15 mouse cellular contexts compared by ENCODE assay signal in genomic region chr16:65559591-65559990, GRCm38 (mm10). TPM values are rescaled to one million over a fixed set of nuclear protein-coding genes. Genes with fewer than 3 reads are reported as not detected.
DNase-seq lines count a peak whose midpoint lies in the region; ATAC-seq and TF ChIP-seq lines count a peak whose summit lies in the region.
"Had no signal": no experiment of that assay in that cellular context is flagged by ENCODE, and none has a peak within 500 bp of the region (broad histone marks: within the 10 kb centered on the region; RNA-seq: fewer than 3 reads in every experiment).

No protein-coding gene starts in this region.

- DNase-seq in liver, postnatal 0 days = no peak
- no peak for DNase-seq in liver, embryonic 11.5 days (ENCODE audit: low spot score)
- peak; percentile 15 for DNase-seq in lung, adult 2 months
- DNase-seq in stomach, postnatal 0 days (ENCODE audit: low spot score) = peak; percentile 29
- no peak for DNase-seq in embryo, embryonic 10 days (ENCODE audit: low spot score)
- no peak for DNase-seq in limb, embryonic 10.5 days (ENCODE audit: low spot score)
- DNase-seq: liver, embryonic 13.5 days; thymus, postnatal 36 days had no signal

- no peak for TF ChIP-seq CTCF in liver, postnatal 0 days (IDR thresholded peaks at IDR 0.05; ENCODE audit: low read depth)
- TF ChIP-seq CTCF in lung, adult 2 months (IDR thresholded peaks at IDR 0.05; ENCODE audit: insufficient read depth, low read length) = no peak
- no peak for TF ChIP-seq CTCF in stomach, postnatal 0 days (IDR thresholded peaks at IDR 0.05; ENCODE audit: low read depth)

- no peaks in the 10 kb centered on the region for H3K9me3 ChIP-seq in liver, postnatal 0 days (ENCODE audit: low read length)
- H3K9me3 ChIP-seq in liver, embryonic 11.5 days (ENCODE audit: control insufficient read depth, low read length) = no peaks in the 10 kb centered on the region
- H3K9me3 ChIP-seq in intestine, embryonic 16.5 days (ENCODE audit: control insufficient read depth, low read length) = no peaks in the 10 kb centered on the region
- no peaks in the 10 kb centered on the region for H3K9me3 ChIP-seq in stomach, postnatal 0 days (ENCODE audit: control insufficient read depth, low read length)
- no peaks in the 10 kb centered on the region for H3K9me3 ChIP-seq in limb, embryonic 10.5 days (replicated peaks)
- H3K9me3 ChIP-seq: liver, embryonic 13.5 days; midbrain, embryonic 15.5 days had no signal

- TF ChIP-seq EP300 in liver, postnatal 0 days (IDR thresholded peaks at IDR 0.05; ENCODE audit: low read depth) = no peak
- TF ChIP-seq EP300 in stomach, postnatal 0 days (optimal IDR thresholded peaks at IDR 0.05) = no peak

- ATAC-seq in liver, postnatal 0 days = peak; percentile 24; the same call in 1 of the 2 replicates
- ATAC-seq in liver, embryonic 11.5 days (replicated peaks; ENCODE audit: low FRiP score) = no peak
- ATAC-seq in intestine, embryonic 16.5 days = peak; percentile 73
- ATAC-seq in stomach, postnatal 0 days (ENCODE audit: low FRiP score, low TSS enrichment) = peak; percentile 76
- no peak for ATAC-seq in monocyte, adult 5-6 weeks (replicated peaks; ENCODE audit: insufficient number of reproducible peaks, low FRiP score, low TSS enrichment, poor library complexity, severe bottlenecking)
- ATAC-seq: CD4-positive, CD25-positive, alpha-beta regulatory T cell, adult 4 months; midbrain, embryonic 15.5 days had no signal

- TF ChIP-seq POLR2A in lung, adult 2 months (IDR thresholded peaks at IDR 0.05; ENCODE audit: borderline replicate concordance, extremely low read depth, low read depth, low read length) = no peak

- WGBS in liver, postnatal 0 days (ENCODE audit: insufficient replicate concordance) = 46% methylated on average over 2 of the region's 2 CpGs
- WGBS in liver, embryonic 11.5 days = 90% methylated on average over 2 of the region's 2 CpGs
- 64% methylated on average over 2 of the region's 2 CpGs for WGBS in intestine, embryonic 16.5 days
- WGBS in lung, adult 2 months = 64% methylated on average over 2 of the region's 2 CpGs
- WGBS in stomach, postnatal 0 days = 63% methylated on average over 2 of the region's 2 CpGs
- 91% methylated on average over 2 of the region's 2 CpGs for WGBS in limb, embryonic 10.5 days

- H3K4me1 ChIP-seq in liver, postnatal 0 days (ENCODE audit: insufficient read depth) = peaks cover 13% of the 10 kb centered on the region
- peaks cover 6% of the 10 kb centered on the region for H3K4me1 ChIP-seq in liver, embryonic 11.5 days (replicated peaks; ENCODE audit: control insufficient read depth, insufficient read depth, low read length)
- peaks cover 14% of the 10 kb centered on the region for H3K4me1 ChIP-seq in intestine, embryonic 16.5 days (ENCODE audit: control insufficient read depth, insufficient read depth, low read length)
- peaks cover 10% of the 10 kb centered on the region for H3K4me1 ChIP-seq in lung, adult 2 months (ENCODE audit: control insufficient read depth, insufficient read depth, low read length)
- no peaks in the 10 kb centered on the region for H3K4me1 ChIP-seq in stomach, postnatal 0 days (replicated peaks; ENCODE audit: control insufficient read depth, insufficient read depth)
- peaks cover 16% of the 10 kb centered on the region for H3K4me1 ChIP-seq in limb, embryonic 10.5 days

- H3K27ac ChIP-seq in liver, postnatal 0 days (ENCODE audit: low read depth) = no peak overlapping the region
- H3K27ac ChIP-seq in liver, embryonic 11.5 days (ENCODE audit: low read depth, low read length) = no peak overlapping the region
- H3K27ac ChIP-seq in intestine, embryonic 16.5 days (ENCODE audit: low read length) = peak overlapping the region; percentile 68
- H3K27ac ChIP-seq in stomach, postnatal 0 days (replicated peaks) = 0 out of 2 replicates have a peak overlapping the region, but pooled peaks have one; percentile 46
- H3K27ac ChIP-seq in limb, embryonic 10.5 days = no peak overlapping the region
- H3K27ac ChIP-seq: liver, embryonic 13.5 days; midbrain, embryonic 15.5 days had no signal

- H3K4me3 ChIP-seq in liver, postnatal 0 days (ENCODE audit: low read depth, low read length) = no peak overlapping the region
- no peak overlapping the region for H3K4me3 ChIP-seq in liver, embryonic 11.5 days (ENCODE audit: low read depth, low read length)
- no peak overlapping the region for H3K4me3 ChIP-seq in intestine, embryonic 16.5 days (ENCODE audit: low read length)
- H3K4me3 ChIP-seq in lung, adult 2 months (replicated peaks; ENCODE audit: extremely low read depth, low read depth, low read length) = no peak overlapping the region
- H3K4me3 ChIP-seq in stomach, postnatal 0 days (ENCODE audit: low read depth, low read length) = no peak overlapping the region
- H3K4me3 ChIP-seq in limb, embryonic 10.5 days = no peak overlapping the region
- H3K4me3 ChIP-seq: liver, embryonic 13.5 days; midbrain, embryonic 15.5 days had no signal

- H3K36me3 ChIP-seq in liver, postnatal 0 days (replicated peaks; ENCODE audit: insufficient read depth, low read length) = no peaks in the 10 kb centered on the region
- 0 out of 2 replicates have a peak, but pooled peaks cover 3% of the 10 kb centered on the region for H3K36me3 ChIP-seq in liver, embryonic 11.5 days (ENCODE audit: control insufficient read depth, insufficient read depth, low read length)
- no peaks in the 10 kb centered on the region for H3K36me3 ChIP-seq in intestine, embryonic 16.5 days (ENCODE audit: control insufficient read depth, insufficient read depth, low read length)
- no peaks in the 10 kb centered on the region for H3K36me3 ChIP-seq in stomach, postnatal 0 days (ENCODE audit: control insufficient read depth, insufficient read depth, low read length)
- H3K36me3 ChIP-seq in limb, embryonic 10.5 days = peaks cover 3% of the 10 kb centered on the region; the same call in 1 of the 2 replicates
- H3K36me3 ChIP-seq: liver, embryonic 13.5 days; midbrain, embryonic 15.5 days had no signal

- H3K27me3 ChIP-seq in liver, postnatal 0 days (ENCODE audit: insufficient read depth, low read length) = no peaks in the 10 kb centered on the region
- no peaks in the 10 kb centered on the region for H3K27me3 ChIP-seq in liver, embryonic 11.5 days (replicated peaks; ENCODE audit: control insufficient read depth, insufficient read depth, low read length)
- no peaks in the 10 kb centered on the region for H3K27me3 ChIP-seq in intestine, embryonic 16.5 days (replicated peaks; ENCODE audit: control insufficient read depth, insufficient read depth, low read length)
- no peaks in the 10 kb centered on the region for H3K27me3 ChIP-seq in stomach, postnatal 0 days (ENCODE audit: control insufficient read depth, insufficient read depth, low read length)
- no peaks in the 10 kb centered on the region for H3K27me3 ChIP-seq in limb, embryonic 10.5 days (ENCODE audit: low read depth, poor library complexity, severe bottlenecking)
- H3K27me3 ChIP-seq: liver, embryonic 13.5 days; midbrain, embryonic 15.5 days had no signal

- no peak overlapping the region for H3K9ac ChIP-seq in liver, postnatal 0 days (replicated peaks)
- no peak overlapping the region for H3K9ac ChIP-seq in liver, embryonic 11.5 days (ENCODE audit: low read depth, low read length)
- H3K9ac ChIP-seq in intestine, embryonic 16.5 days (ENCODE audit: low read depth, low read length) = no peak overlapping the region
- no peak overlapping the region for H3K9ac ChIP-seq in stomach, postnatal 0 days (ENCODE audit: low read length)
- H3K9ac ChIP-seq: liver, embryonic 13.5 days; midbrain, embryonic 15.5 days had no signal

- H3K4me2 ChIP-seq in liver, postnatal 0 days (ENCODE audit: low read depth, low read length) = no peak overlapping the region
- H3K4me2 ChIP-seq in liver, embryonic 11.5 days = no peak overlapping the region
- peak overlapping the region; percentile 30; the same call in 1 of the 2 replicates for H3K4me2 ChIP-seq in intestine, embryonic 16.5 days (ENCODE audit: low read depth, low read length)
- H3K4me2 ChIP-seq in stomach, postnatal 0 days (replicated peaks; ENCODE audit: low read depth) = no peak overlapping the region
- H3K4me2 ChIP-seq: liver, embryonic 13.5 days; midbrain, embryonic 15.5 days had no signal

RNA-seq across cellular contexts. Expression of gene Chmp2b, which starts 2.9 kb away (rescaled TPM):
- polyA plus RNA-seq in liver, postnatal 0 days (2015; fragmentation: Nextera tagmentation; extraction: Ambion mirVana) = 26.6 and 26.7 TPM in 2 replicates
- 31.6 and 37.0 TPM in 2 replicates for polyA plus RNA-seq in liver, embryonic 11.5 days (2014; fragmentation: Nextera tagmentation; extraction: Ambion mirVana)
- 138 and 149 TPM in 2 replicates for polyA plus RNA-seq in intestine, embryonic 16.5 days (2015; fragmentation: Nextera tagmentation; extraction: Ambion mirVana)
- polyA plus RNA-seq in lung, adult 2 months (2012; rRNA removed) = 16.4 and 17.4 TPM in 2 replicates
- 131 and 138 TPM in 2 replicates for polyA plus RNA-seq in stomach, postnatal 0 days (2015; fragmentation: Nextera tagmentation; extraction: Ambion mirVana)
- 84.8 to 149 TPM (median 129 TPM) in 3 replicates for total RNA-seq in monocyte, adult 5-6 weeks (2017)
- 48.8 and 58.7 TPM in 2 replicates for polyA plus RNA-seq in limb, embryonic 10.5 days (2016; fragmentation: Nextera tagmentation; extraction: Ambion mirVana)

RNA-seq across cellular contexts. Expression of gene Pou1f1, which starts 39.3 kb away (rescaled TPM):
- not detected in 2 replicates for polyA plus RNA-seq in liver, postnatal 0 days (2015; fragmentation: Nextera tagmentation; extraction: Ambion mirVana)
- not detected in 2 replicates for polyA plus RNA-seq in liver, embryonic 11.5 days (2014; fragmentation: Nextera tagmentation; extraction: Ambion mirVana)
- polyA plus RNA-seq in intestine, embryonic 16.5 days (2015; fragmentation: Nextera tagmentation; extraction: Ambion mirVana) = not detected in 2 replicates
- not detected in 2 replicates for polyA plus RNA-seq in lung, adult 2 months (2012; rRNA removed)
- polyA plus RNA-seq in stomach, postnatal 0 days (2015; fragmentation: Nextera tagmentation; extraction: Ambion mirVana) = 0.10 and 0.11 TPM in 2 replicates
- total RNA-seq in monocyte, adult 5-6 weeks (2017) = 0.29 TPM in 1 of 3 replicates, not detected in the others
- not detected in 2 replicates for polyA plus RNA-seq in limb, embryonic 10.5 days (2016; fragmentation: Nextera tagmentation; extraction: Ambion mirVana)
- total RNA-seq: gastrocnemius, adult 8-10 months; layer of hippocampus, postnatal 25 days had no signal
- polyA plus RNA-seq: CD4-positive, CD25-positive, alpha-beta regulatory T cell, adult 4 months; heart, postnatal 0 days; liver, embryonic 13.5 days had no signal

Comparison
In these comparisons a context has a peak if more than half of its experiments do, and no peak if none do; other contexts are left out.
1. ATAC-seq: peak in liver, postnatal 0 days (single experiment), intestine, embryonic 16.5 days (single experiment) and stomach, postnatal 0 days (single experiment); none in liver, embryonic 11.5 days (single experiment) and monocyte, adult 5-6 weeks (single experiment).
2. DNase-seq: peak in lung, adult 2 months (single experiment) and stomach, postnatal 0 days (single experiment); none in liver, postnatal 0 days (single experiment), liver, embryonic 11.5 days (single experiment), embryo, embryonic 10 days (single experiment) and limb, embryonic 10.5 days (single experiment).
3. H3K27ac ChIP-seq: peak in intestine, embryonic 16.5 days (single experiment) and stomach, postnatal 0 days (single experiment); none in liver, postnatal 0 days (single experiment), liver, embryonic 11.5 days (single experiment) and limb, embryonic 10.5 days (single experiment).